Mouse (Mus musculus): ENCODE measurements around the gene Ms4a4b.
"Not testable (repeated sequence)": the region's sequence is repeated elsewhere in the genome, so short reads cannot be mapped to it uniquely, and the experiment has no call there.

Ms4a4b gene

GRCm38 (mm10) chr19:11485746-11486145, 42.4 kb downstream of the Ms4a4b start, which contains the start of gene Gm8369:
Gm8369 (plus strand) TSS chr19:11485938.
- no peak for DNase-seq (ENCODE audit: low spot score in 2 of 2)

GRCm38 (mm10) chr19:11486599-11486998, 43.2 kb downstream of the Ms4a4b start:
- DNase-seq (ENCODE audit: low spot score in 2 of 2) = no peak

- DNase-seq (ENCODE audit: low spot score in 2 of 2) = no peak
Observed at GRCm38 (mm10) chr19:11491406-11492189, 48.2 kb downstream of the Ms4a4b start.

DNA sequence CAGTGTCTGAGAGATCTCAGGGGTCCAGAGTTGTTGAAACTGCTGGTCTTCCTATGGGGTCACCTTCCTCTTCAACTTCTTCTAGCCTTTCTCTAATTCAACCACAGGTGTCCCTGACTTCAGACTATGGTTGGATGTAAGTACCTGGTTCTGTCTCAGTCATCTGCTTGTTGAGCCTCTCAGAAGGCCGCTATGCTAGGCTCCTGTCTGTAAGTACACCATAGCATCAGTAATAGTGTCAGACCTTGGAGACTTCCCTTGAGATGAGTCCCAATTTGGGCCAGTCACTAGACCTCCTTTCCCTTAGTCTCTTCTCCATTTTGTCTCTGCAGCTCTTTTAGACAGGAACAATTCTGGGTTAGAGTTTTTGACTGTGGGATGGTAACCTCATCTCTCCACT, 49.3 kb downstream of the Ms4a4b start:
- no peak for DNase-seq (ENCODE audit: low spot score in 2 of 2)

DNA sequence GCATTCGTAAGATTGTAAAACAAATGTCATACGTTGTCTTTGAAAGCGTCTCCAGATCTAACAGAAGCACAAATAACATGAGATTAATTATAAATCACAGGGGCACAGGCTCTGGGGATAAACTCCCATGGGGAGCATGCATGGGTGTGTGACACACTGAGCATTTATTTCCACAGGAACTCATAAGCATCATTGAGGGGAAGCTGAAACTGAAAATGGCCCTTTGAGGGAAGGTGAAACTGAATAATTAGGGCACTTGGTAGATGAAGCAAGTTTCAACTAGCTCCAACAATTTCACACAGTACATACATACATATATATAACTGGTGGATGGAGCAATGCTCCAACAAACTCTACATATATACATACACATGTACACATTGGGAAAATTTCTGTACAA, 51.2 kb downstream of the Ms4a4b start:
- no peak for DNase-seq (ENCODE audit: low spot score in 2 of 2)

GRCm38 (mm10) chr19:11496361-11496760, 53.0 kb downstream of the Ms4a4b start:
- DNase-seq (ENCODE audit: low spot score in 2 of 2) = no peak

DNA sequence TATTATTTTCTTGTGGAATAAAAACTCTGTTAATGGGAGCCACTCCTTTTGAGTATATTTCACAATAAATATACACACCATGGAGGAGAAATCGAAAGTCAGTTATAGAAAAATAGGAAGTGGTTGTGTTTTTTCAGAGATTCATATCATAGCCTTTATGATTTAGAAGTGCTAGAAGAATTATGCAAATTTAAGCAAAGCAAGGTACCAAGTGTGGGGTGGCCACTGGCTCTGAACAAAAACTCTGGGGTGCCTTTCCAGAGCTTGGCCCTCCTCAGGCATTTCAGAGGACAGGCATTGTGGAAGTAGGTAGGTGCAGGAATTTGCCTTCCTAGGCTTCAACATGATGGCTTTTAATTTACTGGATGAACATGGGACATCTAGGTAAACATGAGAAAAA, 53.9 kb downstream of the Ms4a4b start:
- DNase-seq (ENCODE audit: low spot score in 2 of 2) = not testable (repeated sequence)

DNA sequence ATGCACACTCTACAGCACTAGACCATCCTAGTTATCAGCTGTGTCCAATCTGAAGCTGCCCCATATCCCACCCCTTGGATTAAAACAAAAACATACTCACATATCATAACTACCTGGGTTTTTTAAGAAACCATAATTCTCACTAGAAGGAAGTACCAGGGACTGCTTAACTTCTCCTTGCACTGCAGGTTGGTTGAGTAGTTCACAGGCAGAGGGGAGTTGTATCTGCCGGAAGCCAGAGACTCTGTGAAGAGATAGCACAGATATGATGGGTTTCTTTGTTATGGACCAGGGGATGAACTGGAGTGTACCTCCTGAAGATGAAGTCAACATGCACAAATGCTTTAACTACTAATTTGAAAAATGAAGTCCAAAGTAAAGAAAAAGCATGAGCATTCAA, 57.4 kb downstream of the Ms4a4b start:
- DNase-seq (ENCODE audit: low spot score in 2 of 2) = no peak

GRCm38 (mm10) chr19:11501326-11501725, 58.0 kb downstream of the Ms4a4b start:
- no peak for DNase-seq (ENCODE audit: low spot score in 2 of 2)

DNA sequence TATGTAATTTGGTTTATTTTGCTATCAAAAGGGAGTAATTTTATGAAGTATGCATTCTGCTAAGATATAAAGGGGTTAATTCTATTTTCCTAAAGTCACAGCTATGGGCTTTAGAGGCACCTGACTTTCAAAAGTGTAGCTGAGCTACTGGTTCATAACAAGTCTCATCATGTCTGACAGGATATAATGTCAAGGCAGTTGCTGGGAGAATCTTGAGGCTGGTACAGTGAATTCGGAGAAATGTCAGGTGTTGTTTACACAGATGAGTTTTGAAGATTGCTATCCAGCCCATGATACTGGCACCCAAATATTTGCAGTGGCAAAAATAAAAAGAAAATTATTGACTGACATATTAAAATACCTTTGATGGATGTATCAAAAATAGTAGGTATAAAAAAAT, 61.5 kb downstream of the Ms4a4b start:
- no peak for DNase-seq (ENCODE audit: low spot score in 2 of 2)

- no peak for DNase-seq (ENCODE audit: low spot score in 2 of 2)
Observed at GRCm38 (mm10) chr19:11513458-11513857, 70.1 kb downstream of the Ms4a4b start.

GRCm38 (mm10) chr19:11516246-11516645, 72.9 kb downstream of the Ms4a4b start, which contains the start of gene Ms4a6b:
Ms4a6b (plus strand) TSS chr19:11516512.
- no peak for DNase-seq (ENCODE audit: low spot score in 2 of 2)

Measured in urinary bladder, postnatal 36 days (tissue).